In the genomic region with DNA sequence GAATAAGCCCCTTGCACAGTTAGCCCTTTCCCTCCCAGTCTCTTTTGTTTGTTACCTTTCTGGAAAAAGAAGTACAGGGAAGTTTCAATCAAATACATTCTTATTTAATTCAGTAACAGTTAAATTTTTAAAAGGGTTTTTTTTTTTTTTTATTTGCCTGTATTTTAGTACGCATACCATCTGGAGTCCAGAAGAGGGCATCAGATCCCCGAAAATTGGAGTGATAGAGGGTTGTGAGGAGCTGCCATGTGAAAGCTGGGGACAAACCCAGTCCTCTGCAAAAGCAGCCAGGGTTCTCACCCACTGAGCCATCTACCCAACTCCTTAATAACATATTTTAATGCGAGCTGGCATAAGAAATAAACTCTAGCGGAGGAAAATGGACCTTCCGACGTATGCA, we compare ENCODE assay signal across 22 mouse cellular contexts. TPM values are rescaled to one million over a fixed set of nuclear protein-coding genes. Genes with fewer than 3 reads are reported as not detected.
A peak's percentile ranks its signal among the peaks of the same experiment; 100 is the strongest.
DNase-seq lines count a peak whose midpoint lies in the region; ATAC-seq and TF ChIP-seq lines count a peak whose summit lies in the region.
"Had no signal": no experiment of that assay in that cellular context is flagged by ENCODE, and none has a peak within 500 bp of the region (broad histone marks: within the 10 kb centered on the region; RNA-seq: fewer than 3 reads in every experiment).

No protein-coding gene starts in this region.

- ATAC-seq in hindbrain, postnatal 0 days: no peak
- no peak for ATAC-seq in hindbrain, embryonic 13.5 days (ENCODE audit: low FRiP score)
- no peak for ATAC-seq in midbrain, postnatal 0 days (ENCODE audit: low FRiP score)
- ATAC-seq in midbrain, embryonic 13.5 days: no peak
- ATAC-seq: forebrain, embryonic 15.5 days; intestine, postnatal 0 days; midbrain, embryonic 15.5 days had no signal

- H3K9me3 ChIP-seq in hindbrain, postnatal 0 days (ENCODE audit: low read length): no peaks in the 10 kb centered on the region
- no peaks in the 10 kb centered on the region for H3K9me3 ChIP-seq in hindbrain, embryonic 13.5 days
- H3K9me3 ChIP-seq in midbrain, postnatal 0 days (ENCODE audit: low read length): no peaks in the 10 kb centered on the region
- no peaks in the 10 kb centered on the region for H3K9me3 ChIP-seq in midbrain, embryonic 13.5 days
- H3K9me3 ChIP-seq: embryonic facial prominence, embryonic 15.5 days; forebrain, embryonic 15.5 days; G1E; heart, embryonic 13.5 days; hindbrain, embryonic 10.5 days; liver, embryonic 13.5 days; midbrain, embryonic 15.5 days; neural tube, embryonic 12.5 days had no signal

- no peak overlapping the region for H3K4me2 ChIP-seq in hindbrain, postnatal 0 days (ENCODE audit: low read depth, low read length)
- H3K4me2 ChIP-seq in hindbrain, embryonic 13.5 days: no peak overlapping the region
- no peak overlapping the region for H3K4me2 ChIP-seq in midbrain, postnatal 0 days (ENCODE audit: low read depth, low read length, poor library complexity, severe bottlenecking)
- no peak overlapping the region for H3K4me2 ChIP-seq in midbrain, embryonic 13.5 days (replicated peaks)
- H3K4me2 ChIP-seq: embryonic facial prominence, embryonic 15.5 days; forebrain, embryonic 15.5 days; heart, embryonic 13.5 days; liver, embryonic 13.5 days; midbrain, embryonic 15.5 days; neural tube, embryonic 12.5 days had no signal

- DNase-seq in hindbrain, postnatal 0 days (ENCODE audit: low spot score): peak; percentile 10
- peak; percentile 26 for DNase-seq in midbrain, postnatal 0 days (ENCODE audit: low spot score)
- DNase-seq in R1 (ENCODE audit: low read depth, low spot score): peak; percentile 45
- DNase-seq in gastrocnemius, adult 18-20 months (ENCODE audit: low spot score): no peak
- no peak for DNase-seq in adrenal gland, adult (ENCODE audit: inconsistent age in 2 of 2, low spot score in 1 of 2)
- DNase-seq: cerebellum, adult 9-11 months; gastrocnemius, postnatal 36 days; layer of hippocampus, adult 9-11 months; left cerebral cortex, postnatal 4 days; liver, embryonic 13.5 days; lung, postnatal 4 days; thymus, adult 2 months had no signal

- H3K4me1 ChIP-seq in hindbrain, postnatal 0 days (ENCODE audit: insufficient read depth, low read length): no peaks in the 10 kb centered on the region
- 0 out of 2 replicates have a peak, but pooled peaks cover 4% of the 10 kb centered on the region for H3K4me1 ChIP-seq in hindbrain, embryonic 13.5 days (replicated peaks)
- no peaks in the 10 kb centered on the region for H3K4me1 ChIP-seq in midbrain, postnatal 0 days (ENCODE audit: insufficient read depth, low read length)
- H3K4me1 ChIP-seq in midbrain, embryonic 13.5 days (replicated peaks): no peaks in the 10 kb centered on the region
- H3K4me1 ChIP-seq: embryonic facial prominence, embryonic 15.5 days; forebrain, embryonic 15.5 days; heart, embryonic 13.5 days; hindbrain, embryonic 10.5 days; liver, embryonic 13.5 days; midbrain, embryonic 15.5 days; neural tube, embryonic 12.5 days had no signal

- no peaks in the 10 kb centered on the region for H3K36me3 ChIP-seq in hindbrain, postnatal 0 days (ENCODE audit: insufficient read depth, low read length)
- no peaks in the 10 kb centered on the region for H3K36me3 ChIP-seq in hindbrain, embryonic 13.5 days
- H3K36me3 ChIP-seq in midbrain, postnatal 0 days (ENCODE audit: insufficient read depth, low read length): no peaks in the 10 kb centered on the region
- no peaks in the 10 kb centered on the region for H3K36me3 ChIP-seq in midbrain, embryonic 13.5 days
- H3K36me3 ChIP-seq: embryonic facial prominence, embryonic 15.5 days; forebrain, embryonic 15.5 days; G1E; heart, embryonic 13.5 days; hindbrain, embryonic 10.5 days; liver, embryonic 13.5 days; midbrain, embryonic 15.5 days; neural tube, embryonic 12.5 days had no signal

- no peak overlapping the region for H3K9ac ChIP-seq in hindbrain, postnatal 0 days (replicated peaks; ENCODE audit: low read length)
- H3K9ac ChIP-seq in hindbrain, embryonic 13.5 days: no peak overlapping the region
- no peak overlapping the region for H3K9ac ChIP-seq in midbrain, postnatal 0 days (replicated peaks; ENCODE audit: low read length, poor library complexity, severe bottlenecking)
- H3K9ac ChIP-seq in midbrain, embryonic 13.5 days (replicated peaks): no peak overlapping the region
- H3K9ac ChIP-seq: embryonic facial prominence, embryonic 15.5 days; forebrain, embryonic 15.5 days; heart, embryonic 13.5 days; liver, embryonic 13.5 days; midbrain, embryonic 15.5 days; neural tube, embryonic 12.5 days had no signal

- TF ChIP-seq CTCF in hindbrain, postnatal 0 days (IDR thresholded peaks at IDR 0.05; ENCODE audit: low read depth): 0 out of 2 replicates have a peak, but pooled peaks have one; percentile 22
- peak; percentile 46 for TF ChIP-seq CTCF in midbrain, postnatal 0 days (IDR thresholded peaks at IDR 0.05)

- no peak overlapping the region for H3K4me3 ChIP-seq in hindbrain, postnatal 0 days (ENCODE audit: low read length)
- no peak overlapping the region for H3K4me3 ChIP-seq in hindbrain, embryonic 13.5 days
- H3K4me3 ChIP-seq in midbrain, postnatal 0 days (ENCODE audit: low read depth, low read length): no peak overlapping the region
- no peak overlapping the region for H3K4me3 ChIP-seq in midbrain, embryonic 13.5 days (replicated peaks)
- H3K4me3 ChIP-seq: embryonic facial prominence, embryonic 15.5 days; forebrain, embryonic 15.5 days; heart, embryonic 13.5 days; hindbrain, embryonic 10.5 days; liver, embryonic 13.5 days; midbrain, embryonic 15.5 days; neural tube, embryonic 12.5 days had no signal

- no peaks in the 10 kb centered on the region for H3K27me3 ChIP-seq in hindbrain, postnatal 0 days (ENCODE audit: insufficient read depth, low read length)
- H3K27me3 ChIP-seq in hindbrain, embryonic 13.5 days: no peaks in the 10 kb centered on the region
- H3K27me3 ChIP-seq in midbrain, postnatal 0 days (ENCODE audit: insufficient read depth, low read length): no peaks in the 10 kb centered on the region
- no peaks in the 10 kb centered on the region for H3K27me3 ChIP-seq in midbrain, embryonic 13.5 days
- H3K27me3 ChIP-seq: embryonic facial prominence, embryonic 15.5 days; forebrain, embryonic 15.5 days; heart, embryonic 13.5 days; liver, embryonic 13.5 days; midbrain, embryonic 15.5 days; neural tube, embryonic 12.5 days had no signal

- 68% methylated on average over 6 of the region's 6 CpGs for WGBS in hindbrain, postnatal 0 days
- WGBS in hindbrain, embryonic 13.5 days: 74% methylated on average over 6 of the region's 6 CpGs
- WGBS in midbrain, postnatal 0 days: 71% methylated on average over 6 of the region's 6 CpGs
- 75% methylated on average over 6 of the region's 6 CpGs for WGBS in midbrain, embryonic 13.5 days

- H3K27ac ChIP-seq in hindbrain, postnatal 0 days: no peak overlapping the region
- H3K27ac ChIP-seq in hindbrain, embryonic 13.5 days: no peak overlapping the region
- H3K27ac ChIP-seq in midbrain, postnatal 0 days (ENCODE audit: low read depth, low read length): no peak overlapping the region
- H3K27ac ChIP-seq in midbrain, embryonic 13.5 days: no peak overlapping the region
- H3K27ac ChIP-seq: embryonic facial prominence, embryonic 15.5 days; forebrain, embryonic 15.5 days; heart, embryonic 13.5 days; hindbrain, embryonic 10.5 days; liver, embryonic 13.5 days; midbrain, embryonic 15.5 days; neural tube, embryonic 12.5 days had no signal

RNA-seq across cellular contexts. Expression of a gene that starts 29.3 kb away (rescaled TPM):
- 12.7 and 16.2 TPM in 2 replicates for total RNA-seq in hindbrain, postnatal 0 days (2014; rRNA removed)
- polyA plus RNA-seq in hindbrain, postnatal 0 days (2015; fragmentation: Nextera tagmentation; extraction: Ambion mirVana): 14.1 and 14.5 TPM in 2 replicates
- 14.9 and 15.7 TPM in 2 replicates for polyA plus RNA-seq in hindbrain, embryonic 13.5 days (2015; fragmentation: Nextera tagmentation; extraction: Ambion mirVana)
- 23.4 and 24.8 TPM in 2 replicates for total RNA-seq in midbrain, postnatal 0 days (2014; rRNA removed)
- polyA plus RNA-seq in midbrain, postnatal 0 days (2015; fragmentation: Nextera tagmentation; extraction: Ambion mirVana): 14.3 and 15.3 TPM in 2 replicates
- polyA plus RNA-seq in midbrain, embryonic 13.5 days (2015; fragmentation: Nextera tagmentation; extraction: Ambion mirVana): 14.8 and 16.4 TPM in 2 replicates
- total RNA-seq in gastrocnemius, adult 18-20 months (2021): 1 to 10 TPM; 5.0 to 5.1 TPM

Comparison
In these comparisons a context has a peak if more than half of its experiments do, and no peak if none do; other contexts are left out.
1. DNase-seq: peak in hindbrain, postnatal 0 days (single experiment), midbrain, postnatal 0 days (single experiment) and R1 (single experiment); none in gastrocnemius, adult 18-20 months (single experiment) and adrenal gland, adult (0 of 2).